Mouse (Mus musculus): ENCODE data around the gene Col4a1.

DNA sequence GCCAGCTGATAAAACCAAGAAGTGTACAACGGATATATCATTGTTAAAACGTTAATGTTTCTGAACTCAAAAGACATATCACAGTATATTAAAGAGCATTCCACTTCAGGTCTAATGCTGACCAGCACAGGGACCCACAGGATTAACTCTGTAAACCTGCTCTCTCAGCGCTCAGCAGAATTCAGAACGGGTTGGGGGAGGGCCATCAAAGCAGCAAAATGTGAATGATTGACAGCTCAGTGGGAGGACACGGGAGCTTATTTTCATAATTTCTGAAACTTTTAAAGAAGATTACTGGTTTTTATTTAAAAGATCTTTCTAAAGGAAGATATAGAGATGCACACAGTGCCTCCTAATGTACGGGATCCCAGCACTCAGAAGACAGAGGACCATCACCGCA is 29.9 kb downstream of the Col4a1 start:
- TF ChIP-seq CTCF (IDR thresholded peaks at IDR 0.05; ENCODE audit: extremely low read depth, insufficient read length, insufficient replicate concordance, low read depth, low read length) (no peak), POLR2A (IDR thresholded peaks at IDR 0.05; ENCODE audit: low read depth, low read length) (no peak)

All from small intestine, adult 2 months (tissue).